Mouse (Mus musculus) lung, postnatal 10 days (tissue): Measurements from ENCODE around the gene Alcam.

ENCODE experiments used
- DNase-seq: peaks from one replicate; pipeline ENCODE4 v3.0.0; 2021

Alcam gene

GRCm38 (mm10) chr16:52229930-52230329 is 223.9 kb downstream of the Alcam start:
- DNase-seq = no peak

GRCm38 (mm10) chr16:52229446-52229845 is 224.4 kb downstream of the Alcam start:
- DNase-seq = peak; percentile 64

GRCm38 (mm10) chr16:52222896-52223295 is 231.0 kb downstream of the Alcam start:
- DNase-seq = no peak

GRCm38 (mm10) chr16:52219069-52219468 is 234.8 kb downstream of the Alcam start:
- peak; percentile 63 for DNase-seq

GRCm38 (mm10) chr16:52210844-52211606 is 242.8 kb downstream of the Alcam start:
- no peak for DNase-seq

- no peak for DNase-seq
These were observed 253.8 kb downstream of the Alcam start for GRCm38 (mm10) chr16:52200107-52200506.
